Mouse (Mus musculus) frontal cortex, adult 2 months (tissue): Measurements from ENCODE around the gene Zyx. TPM values are rescaled to one million over a fixed set of nuclear protein-coding genes. Genes with fewer than 3 reads are reported as not detected.

Experiments used
- DNase-seq, 2 experiments: peaks; one replicate each; pipeline ENCODE4 v3.0.0; 2022; ENCODE audit warnings: low spot score in 1 of 2; ENCODE audit errors: extremely low spot score in 1 of 2
- polyA plus RNA-seq: library from polyadenylated mRNA; depleted of rRNA; stranded (reverse); fragments of >200 nt; gene quantifications from 2 replicates; pipeline ENCODE4 v1.2.3, GENCODE M21; 2012

Gene Zyx
- polyA plus RNA-seq, 1 experiment = 59.7 TPM

DNA sequence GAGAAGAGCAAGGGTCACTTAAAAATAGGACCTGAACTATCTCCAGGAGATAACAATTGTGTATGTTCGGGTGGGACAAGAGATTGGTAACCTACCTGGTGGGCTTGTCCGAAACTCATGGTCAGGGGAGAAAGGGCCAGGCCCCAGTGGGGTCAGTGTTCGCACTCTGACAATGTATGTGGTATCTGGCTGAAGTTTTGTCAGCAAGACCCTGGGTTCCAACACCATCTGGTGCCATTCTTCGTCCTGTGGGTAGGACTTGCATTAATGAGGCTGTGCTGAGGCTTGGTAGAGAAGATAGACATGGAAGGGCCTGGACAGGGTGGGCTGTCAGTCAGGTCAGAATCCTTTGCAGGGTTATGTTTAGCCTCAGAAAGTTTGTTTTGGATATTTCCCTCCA lies 14.6 kb downstream of the Zyx start:
- DNase-seq = no peak

DNA sequence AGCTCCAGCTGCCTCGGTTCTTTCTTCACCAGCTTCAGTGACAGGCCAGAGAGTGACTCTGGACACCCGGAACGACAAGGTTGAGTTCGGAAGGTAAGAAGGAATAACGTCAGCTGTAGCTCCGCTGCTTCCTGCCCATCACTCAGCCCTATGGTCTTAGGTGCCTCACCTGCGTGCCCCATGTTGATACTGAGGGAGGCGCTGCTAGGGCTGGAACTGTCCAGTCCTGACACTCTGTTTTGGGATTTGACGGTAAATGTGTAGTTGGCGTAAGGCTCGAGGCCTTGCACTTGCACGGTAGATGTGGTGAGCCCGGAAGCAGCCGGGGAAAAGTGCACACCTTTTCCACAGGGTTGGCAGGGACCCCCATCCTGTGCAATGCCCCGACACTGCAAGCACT lies 15.2 kb downstream of the Zyx start:
- no peak for DNase-seq

DNA sequence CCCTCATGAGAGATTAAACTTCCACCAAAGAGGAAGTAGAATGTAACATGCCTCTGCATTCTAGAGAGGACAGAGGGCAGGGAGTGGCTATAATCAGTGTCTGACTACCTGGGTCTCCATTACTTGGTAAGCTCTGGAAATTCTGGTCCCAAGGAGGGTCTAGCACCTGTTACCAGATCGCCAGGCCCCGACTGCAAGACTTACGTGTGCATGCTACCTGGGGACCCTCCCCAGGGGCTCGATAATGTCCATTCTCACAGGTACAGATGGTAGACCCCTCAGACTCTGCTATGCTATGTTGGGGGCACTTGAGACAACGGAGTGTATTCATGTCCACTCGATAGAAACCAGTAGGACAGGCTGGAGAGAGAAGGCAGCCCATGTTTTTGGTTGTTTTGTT lies 15.8 kb downstream of the Zyx start:
- no peak for DNase-seq

DNA sequence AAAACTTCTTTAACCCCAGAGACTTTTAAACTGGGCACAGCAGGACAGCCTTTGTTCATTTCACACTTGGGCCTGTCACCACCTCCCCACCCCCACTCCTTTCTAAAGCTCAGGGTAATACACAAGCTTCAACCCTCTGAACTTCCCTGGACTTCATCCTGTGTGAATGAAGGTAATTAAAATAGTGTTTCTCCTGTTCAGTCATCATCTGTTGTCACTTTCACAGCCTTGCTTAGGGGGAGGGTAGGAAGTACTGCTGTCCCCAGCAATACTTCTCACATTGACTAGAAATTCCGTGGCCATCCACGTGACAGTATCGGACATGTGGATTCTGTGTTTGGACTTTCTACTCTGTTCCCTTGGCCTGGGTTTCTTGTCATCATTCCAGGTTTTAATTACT lies 20.4 kb downstream of the Zyx start:
- no peak for DNase-seq

DNA sequence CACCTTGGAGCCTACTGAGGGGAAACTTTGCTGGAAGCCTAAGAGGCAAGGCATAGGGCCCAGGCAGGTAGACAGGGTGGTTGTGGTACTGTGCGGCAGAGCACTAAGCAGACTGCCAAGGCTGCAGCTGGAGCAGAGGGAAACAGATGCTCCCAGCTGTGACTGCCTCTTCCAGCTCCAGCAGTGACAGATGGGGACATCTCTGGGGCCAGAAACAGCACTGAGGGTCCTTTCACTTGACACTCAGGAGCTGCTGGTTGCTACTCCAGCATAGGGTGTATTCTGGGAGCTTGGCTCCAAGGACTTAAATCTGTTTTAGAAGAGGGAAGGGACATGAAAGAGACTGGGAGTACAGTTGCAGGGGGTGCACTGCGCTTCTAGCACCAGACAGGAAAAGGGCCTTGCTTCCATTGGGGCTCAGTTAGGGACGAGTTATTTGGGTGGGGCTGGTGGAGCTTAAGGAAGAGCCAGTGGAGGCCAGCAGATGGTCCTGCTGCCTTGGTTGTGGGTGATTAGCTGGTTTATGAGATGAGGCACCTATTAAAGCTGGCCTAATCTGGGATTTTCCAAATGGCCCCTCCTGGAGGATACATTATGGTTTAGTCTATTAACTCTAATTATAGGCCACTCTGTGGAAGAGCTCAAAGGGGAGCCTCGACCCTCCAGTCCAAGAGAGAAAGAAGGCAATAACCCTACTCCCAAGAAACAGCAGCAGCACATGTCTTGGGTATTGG lies 21.4 kb downstream of the Zyx start:
- no peak for DNase-seq

DNA sequence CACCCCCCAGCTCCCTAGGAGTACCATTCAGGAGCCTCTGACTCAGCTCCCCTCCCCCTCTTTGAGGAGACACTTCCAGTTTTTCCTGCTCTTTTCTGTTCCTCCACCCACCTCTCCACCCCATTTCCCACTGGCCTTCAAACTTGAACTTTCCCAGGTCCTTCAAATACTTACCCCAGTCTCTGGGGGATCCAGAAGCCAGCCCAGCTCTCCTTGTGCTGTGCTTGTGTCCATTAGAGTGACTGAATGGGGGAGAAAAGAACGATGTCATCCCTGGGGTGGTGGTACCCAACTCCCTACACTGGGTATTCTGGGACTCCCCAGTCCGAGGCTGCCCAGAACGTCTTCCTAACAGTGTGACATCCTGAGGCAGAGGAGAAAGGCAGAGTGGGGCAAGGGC lies 22.6 kb downstream of the Zyx start:
- no peak for DNase-seq

DNA sequence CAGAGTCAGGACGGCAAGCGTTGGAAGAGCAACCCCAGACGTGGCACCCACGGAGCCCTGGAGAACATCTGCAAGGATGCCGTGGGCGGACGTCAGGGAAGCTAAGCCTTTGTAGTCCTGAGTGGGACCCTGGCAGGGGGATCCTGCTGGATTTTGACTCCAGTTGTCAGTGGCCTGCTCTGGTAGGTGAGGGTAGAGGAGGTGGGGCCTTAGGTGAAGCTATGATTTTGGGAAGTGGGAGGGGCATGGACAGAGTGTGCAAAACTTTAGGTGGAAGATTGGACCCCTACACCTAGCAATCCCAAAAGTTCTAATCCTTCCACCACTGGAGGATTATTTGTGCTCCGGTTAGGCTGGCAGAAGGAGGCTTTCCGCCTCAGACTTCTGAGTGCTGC lies 23.0 kb downstream of the Zyx start:
- DNase-seq = no peak

DNA sequence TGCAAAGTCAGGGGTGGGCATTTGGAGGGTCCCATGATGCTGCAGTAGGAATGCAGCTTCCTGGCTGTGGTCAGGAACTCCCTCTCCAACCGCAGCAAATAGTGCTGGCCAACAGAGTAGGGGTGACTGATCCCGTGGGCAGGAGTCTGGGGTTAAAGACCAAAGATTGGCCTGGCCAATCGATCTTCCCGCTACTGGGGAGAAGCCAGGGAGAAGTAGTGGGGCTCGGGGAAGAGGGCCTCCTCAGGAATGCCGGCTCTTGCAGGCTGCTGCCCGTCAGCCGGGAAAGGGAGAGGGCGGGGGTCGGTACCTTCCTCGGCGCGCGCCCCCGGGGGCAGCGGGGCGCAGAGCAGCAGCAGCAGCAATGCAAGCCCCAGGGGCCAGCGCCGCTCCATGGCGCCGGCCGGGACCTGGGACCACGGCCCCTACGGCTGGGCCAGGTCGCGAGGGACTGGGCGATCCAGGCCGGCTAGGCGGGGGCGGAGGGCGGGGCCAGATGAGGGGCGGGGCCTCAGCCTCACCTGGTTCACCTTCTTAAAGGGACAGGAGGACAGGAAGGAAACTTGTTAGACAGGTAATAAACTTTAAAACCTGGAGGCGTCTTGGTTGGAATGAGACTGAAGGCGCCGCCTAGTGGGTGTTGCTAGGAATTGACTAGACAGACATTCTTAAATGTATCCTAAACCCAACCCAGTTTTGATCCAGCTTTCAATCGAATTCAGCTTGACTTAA lies 23.6 kb downstream of the Zyx start, which contains the start of gene Epha1:
TSS of gene Epha1 (minus strand) at position 453 of the 732 bp plus-strand sequence.
- DNase-seq = peak in 1 of 2 experiments; percentile 70

DNA sequence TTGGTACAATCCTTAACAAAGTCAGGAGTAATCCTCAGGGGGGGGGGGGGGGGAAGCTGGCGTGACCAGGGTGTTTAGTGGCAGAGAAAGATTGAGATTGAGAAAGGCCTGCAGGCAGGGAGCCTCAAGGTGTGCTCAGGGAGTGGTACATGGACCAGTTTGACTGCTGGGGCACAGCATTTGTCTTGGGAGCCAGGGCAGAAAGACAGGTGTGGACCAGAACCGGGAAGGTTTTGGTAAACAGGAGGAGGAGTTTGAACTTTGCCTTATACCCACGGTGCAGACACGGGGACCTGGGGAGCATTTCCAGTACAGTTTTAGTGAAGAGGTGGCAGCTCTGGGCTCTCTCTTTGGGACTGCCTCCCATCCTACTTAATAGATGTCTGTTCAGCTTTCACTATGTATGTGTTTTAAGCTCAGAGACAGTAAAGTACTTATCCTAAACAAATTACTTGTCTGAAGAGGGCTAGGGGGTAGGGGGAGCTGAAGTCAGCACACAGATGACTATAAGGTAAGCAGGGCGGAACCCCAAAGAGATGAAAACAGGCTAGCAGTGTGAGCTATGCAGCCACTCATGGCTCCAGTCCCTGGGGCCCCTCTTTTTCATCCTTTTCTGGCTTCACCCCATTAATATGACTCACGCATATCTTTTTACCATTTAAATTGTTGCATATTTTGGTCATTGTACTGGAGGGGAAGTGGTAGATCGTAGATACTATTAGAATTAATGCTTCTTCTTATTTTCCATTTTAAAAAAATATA lies 24.4 kb downstream of the Zyx start:
- DNase-seq = no peak

DNA sequence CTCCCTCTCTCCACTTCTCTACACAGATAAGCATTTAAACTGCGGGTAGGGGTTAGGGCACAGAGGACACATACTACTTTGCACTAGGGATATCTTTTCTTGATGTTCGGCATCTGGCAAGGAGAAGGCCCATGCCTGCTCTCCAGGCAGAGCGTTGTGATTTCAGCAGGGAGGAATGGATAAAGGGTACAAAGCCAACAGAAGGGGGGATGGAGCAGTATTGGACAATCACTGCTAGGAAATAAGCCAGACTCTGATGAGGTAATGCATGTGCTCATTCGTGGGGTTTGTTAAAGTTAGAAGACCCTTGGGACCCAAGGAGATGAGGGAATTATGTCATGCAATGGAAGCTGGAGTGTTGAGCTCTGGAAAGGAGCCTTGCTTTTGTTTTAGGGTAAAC lies 25.3 kb downstream of the Zyx start:
- DNase-seq = no peak

DNA sequence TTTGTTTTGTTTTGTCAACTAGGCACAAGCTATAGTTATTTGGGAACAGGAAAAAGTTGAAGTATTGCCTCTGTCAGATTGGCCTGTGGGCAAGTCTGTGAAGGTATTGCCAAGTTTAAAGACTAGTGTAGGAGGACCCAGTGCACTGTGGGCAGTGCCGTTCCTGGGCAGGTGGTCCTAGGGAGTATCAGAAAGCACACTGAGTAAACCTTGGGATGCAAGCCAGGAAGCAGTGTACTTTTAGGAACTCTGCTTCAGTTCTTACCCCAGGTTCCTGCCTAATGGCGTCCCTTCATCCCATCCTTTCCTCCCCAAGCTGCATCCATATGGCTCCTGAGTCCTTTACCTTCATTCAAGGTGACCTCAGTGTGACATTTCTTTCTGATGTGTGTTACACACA lies 25.7 kb downstream of the Zyx start:
- DNase-seq = no peak

DNA sequence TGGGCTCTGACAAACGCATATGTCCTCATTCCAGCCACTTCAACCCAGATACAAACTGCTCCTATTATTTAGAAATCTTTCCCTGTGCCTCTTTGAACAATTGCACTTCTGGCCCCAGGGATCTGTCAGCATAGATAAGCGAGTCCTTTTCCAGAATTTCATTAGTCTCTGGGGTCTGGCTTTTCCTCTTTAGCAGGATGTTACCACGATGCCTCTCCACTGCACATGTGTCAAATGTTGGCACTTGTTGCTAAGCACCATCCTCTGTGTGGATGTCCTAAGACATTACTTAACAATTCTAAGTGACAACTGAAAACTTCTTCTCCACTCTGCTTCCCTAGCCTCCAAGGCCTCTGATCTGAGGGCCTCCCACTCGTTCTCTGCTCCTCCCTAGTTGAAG lies 26.6 kb downstream of the Zyx start:
- no peak for DNase-seq

DNA sequence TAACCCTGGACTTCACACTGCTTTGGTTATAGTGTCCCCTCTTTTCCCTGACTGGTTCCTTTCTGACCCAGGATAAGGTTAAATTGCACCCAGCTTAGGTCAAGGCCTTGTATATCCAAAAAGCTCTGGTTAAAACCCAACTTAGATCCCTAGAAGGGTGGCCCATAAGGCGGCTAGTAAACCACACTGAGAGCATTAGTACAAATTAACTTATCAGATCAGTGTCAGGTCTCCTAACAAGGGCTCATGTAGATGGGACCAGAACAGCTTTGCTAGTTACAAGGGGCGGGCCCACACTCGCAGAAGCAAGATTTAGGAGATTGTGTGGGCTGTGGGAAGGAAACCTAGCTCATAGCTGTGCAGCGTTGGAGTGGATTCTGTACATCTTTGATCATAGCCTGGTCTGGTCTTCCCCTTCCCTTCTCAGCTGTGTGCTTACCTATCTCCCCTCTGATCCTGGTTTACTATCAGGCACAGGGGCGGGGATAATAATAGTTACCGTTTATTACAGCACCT lies 27.1 kb downstream of the Zyx start:
- DNase-seq = no peak

DNA sequence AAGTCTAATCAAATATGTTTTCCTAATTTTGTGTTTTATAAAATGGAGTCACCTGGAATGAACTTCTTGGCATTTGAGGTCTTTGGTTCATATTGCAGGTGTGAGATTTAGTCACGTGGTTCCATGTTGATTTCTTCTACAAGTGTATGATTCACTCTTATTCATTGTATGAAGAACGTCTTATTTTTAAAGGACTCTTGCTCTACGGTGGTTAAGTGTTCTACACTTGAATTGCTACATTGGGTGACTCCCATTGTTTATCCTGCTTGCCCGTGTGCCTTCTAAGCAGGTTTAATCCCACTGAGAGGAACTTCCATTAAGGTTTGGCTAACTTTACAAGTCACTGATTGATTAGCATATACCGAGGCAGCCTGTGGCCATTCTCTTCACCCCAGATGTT lies 27.9 kb downstream of the Zyx start:
- no peak for DNase-seq

DNA sequence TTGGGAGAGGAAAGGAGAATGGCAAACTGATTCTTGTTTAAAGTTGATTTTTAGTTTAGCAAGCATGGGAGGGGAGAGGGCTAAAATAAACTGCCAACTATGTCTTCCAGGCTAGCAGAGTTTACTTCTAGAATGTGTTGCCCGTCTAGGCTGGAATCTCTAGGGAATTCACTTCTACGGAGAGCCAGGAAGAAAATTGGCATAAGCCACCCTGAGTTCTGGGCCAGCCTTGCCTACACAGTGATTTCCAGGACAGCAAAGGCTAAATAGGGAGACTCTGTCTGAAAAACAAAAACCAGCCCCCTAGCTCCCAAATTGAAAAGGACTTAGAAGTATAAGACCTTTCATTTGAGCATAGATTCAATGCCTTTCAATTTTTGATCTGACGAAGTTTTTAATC lies 30.1 kb downstream of the Zyx start:
- no peak for DNase-seq

DNA sequence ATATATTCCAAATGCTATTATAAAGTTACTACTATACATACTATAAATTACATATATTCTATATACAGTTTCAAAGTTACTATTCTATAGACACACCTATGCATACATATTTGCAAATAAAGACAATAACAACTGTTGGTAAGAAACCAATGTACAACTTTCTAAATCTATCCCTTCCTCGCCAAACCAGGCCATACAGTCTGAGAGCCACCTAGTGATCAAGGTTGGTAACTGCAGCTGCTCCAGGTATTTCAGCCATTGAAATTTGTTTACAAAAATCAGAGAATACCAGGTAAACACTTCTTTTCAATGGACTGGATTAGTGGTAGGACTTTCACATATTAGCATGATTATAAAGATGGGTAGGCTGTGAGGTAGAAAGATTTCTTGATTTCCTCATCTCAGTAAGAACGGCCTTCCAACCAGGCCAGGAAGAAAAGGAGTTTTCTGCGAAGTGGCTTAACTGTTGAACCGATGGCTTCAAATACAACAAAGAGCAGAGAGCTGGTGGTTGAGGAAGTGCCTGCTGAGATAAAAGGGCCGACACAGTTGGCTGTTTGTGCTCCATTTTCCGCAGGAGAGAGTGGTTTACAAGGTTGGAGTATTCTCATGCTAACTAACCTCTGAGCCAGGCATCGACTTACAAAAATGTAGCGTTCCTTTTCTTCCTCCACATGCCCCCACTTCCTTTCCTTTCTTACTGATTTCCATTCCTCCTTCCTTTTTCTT lies 31.1 kb downstream of the Zyx start:
- DNase-seq = peak in 1 of 2 experiments; percentile 63

DNA sequence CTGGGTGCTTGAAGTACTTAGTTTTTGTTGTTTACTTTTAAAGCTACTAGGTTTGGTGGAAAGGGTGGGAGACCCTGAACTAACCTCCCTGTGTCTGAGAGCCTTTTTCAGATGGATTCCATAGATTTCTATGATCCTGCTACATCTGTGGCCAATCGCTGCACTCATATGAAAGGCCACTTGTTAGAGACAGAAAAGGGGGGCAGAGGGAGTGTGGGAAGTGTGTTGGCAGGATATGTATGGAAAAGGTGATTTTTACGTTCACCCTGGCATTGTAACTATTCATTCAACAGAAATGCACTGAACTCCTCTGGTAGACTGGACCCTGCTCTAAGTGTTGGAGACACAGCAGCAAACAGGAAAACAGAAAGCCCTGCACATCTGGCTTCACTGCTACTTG lies 31.8 kb downstream of the Zyx start:
- no peak for DNase-seq

DNA sequence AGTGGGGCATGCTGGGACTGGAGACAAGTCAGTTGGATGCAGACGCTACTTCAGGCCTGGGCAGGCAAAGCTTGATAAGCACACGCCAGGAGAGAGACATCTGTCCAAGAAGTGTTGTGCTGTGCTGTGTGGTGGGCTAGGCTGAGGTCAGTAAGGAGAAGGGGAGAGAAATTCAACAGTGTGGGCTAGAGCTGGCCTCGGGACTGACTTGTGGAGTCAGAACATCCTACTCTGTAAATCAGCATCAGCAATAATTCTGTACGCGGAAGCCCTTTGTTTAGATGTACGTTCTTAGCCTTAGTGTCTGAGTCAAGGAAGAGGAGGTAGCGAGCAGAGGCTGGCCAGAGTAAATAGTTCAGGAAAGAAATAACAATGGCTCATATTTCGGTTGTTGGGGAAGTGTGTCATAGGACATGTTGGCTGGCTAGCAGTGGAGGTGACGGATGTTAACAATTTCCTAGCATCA lies 32.5 kb downstream of the Zyx start:
- DNase-seq = no peak

DNA sequence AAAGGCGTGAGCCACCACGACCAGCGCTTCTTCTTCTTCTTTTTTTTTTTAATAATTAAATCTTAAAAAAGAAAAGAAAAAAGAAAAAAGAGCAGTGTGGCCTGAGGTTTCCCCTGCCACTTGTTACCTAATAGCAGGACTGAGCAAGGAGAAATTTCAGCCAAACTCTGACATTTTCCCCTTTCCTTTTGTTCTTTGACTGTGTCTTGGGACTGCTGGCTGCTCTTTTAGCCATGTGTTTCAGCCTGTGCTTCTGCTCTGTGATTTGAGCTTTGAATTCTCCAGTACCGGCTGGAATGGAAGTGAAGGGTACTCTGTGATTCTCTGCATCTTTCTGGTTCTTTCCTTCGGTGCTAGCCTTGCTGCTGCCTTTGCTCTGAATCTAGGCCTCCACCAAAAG lies 33.9 kb downstream of the Zyx start:
- DNase-seq = no peak

DNA sequence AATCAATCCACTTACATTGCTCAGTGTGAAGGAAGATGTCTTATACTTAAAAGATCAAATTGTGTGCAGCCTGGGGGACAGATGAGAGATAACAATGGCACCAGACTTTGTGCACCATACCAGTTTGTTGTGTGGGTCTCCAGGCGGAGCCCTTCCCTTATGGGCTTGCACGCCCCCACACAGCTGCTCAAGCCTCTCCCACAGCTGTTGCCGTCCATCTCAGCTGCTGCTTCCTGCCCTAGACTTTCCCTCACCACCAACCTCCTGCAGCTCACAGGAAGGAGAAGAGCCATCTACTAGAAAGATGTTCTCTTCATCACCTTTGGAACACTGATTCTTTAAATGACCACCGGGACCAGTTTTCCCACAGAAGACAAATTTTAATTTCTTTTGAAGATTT lies 36.2 kb downstream of the Zyx start:
- peak in 1 of 2 experiments; percentile 46 for DNase-seq
